Mouse (Mus musculus) leukemia stem cell, adult 10-12 weeks (primary cell): ENCODE results near the gene Brk1. TPM values are rescaled to one million over a fixed set of nuclear protein-coding genes. Genes with fewer than 3 reads are reported as not detected.

Experiments used
- polyA plus RNA-seq: library from polyadenylated mRNA; stranded (reverse); fragments of >175 nt; gene quantifications from 2 replicates; pipeline ENCODE4 v1.2.3, GENCODE M21; 2012; ENCODE audit warnings: low replicate concordance

Brk1 gene
- 7.0 and 22.1 TPM in 2 replicates for polyA plus RNA-seq

GRCm38 (mm10) chr6:113604432-113605223, at the start of gene Brk1:
TSS of gene Brk1 (plus strand) at chr6:113604772.

GRCm38 (mm10) chr6:113600543-113601139, 3.9 kb upstream of the Brk1 start, which contains the start of gene Fancd2os:
TSS of gene Fancd2os (minus strand) at chr6:113600715.

GRCm38 (mm10) chr6:113623941-113624751, 19.6 kb downstream of the Brk1 start, which contains the start of gene Vhl:
TSS of gene Vhl (plus strand) at chr6:113623959.

GRCm38 (mm10) chr6:113638302-113639040, 33.9 kb downstream of the Brk1 start, which contains the start of gene Irak2:
TSS of gene Irak2 (plus strand) at chr6:113638467.

Other genes with a start within 250 kb of the Brk1 start
- 41.4 and 52.6 TPM in 2 replicates for gene Tada3, start 226.9 kb upstream of the Brk1 start, polyA plus RNA-seq
- 409 and 484 TPM in 2 replicates for gene Arpc4, start 226.7 kb upstream of the Brk1 start, polyA plus RNA-seq
- 5.9 and 6.1 TPM in 2 replicates for gene Ttll3, start 215.5 kb upstream of the Brk1 start, polyA plus RNA-seq
- 135 and 164 TPM in 2 replicates for gene Rpusd3, start 185.4 kb upstream of the Brk1 start, polyA plus RNA-seq
- not detected in 2 replicates for gene Cidec, start 169.0 kb upstream of the Brk1 start, polyA plus RNA-seq
- 8.9 and 12.8 TPM in 2 replicates for gene Jagn1, start 162.2 kb upstream of the Brk1 start, polyA plus RNA-seq
- 0.08 TPM in 1 of 2 replicates, not detected in the other for gene Il17re, start 146.3 kb upstream of the Brk1 start, polyA plus RNA-seq
- gene Il17rc, start 133.3 kb upstream of the Brk1 start, polyA plus RNA-seq: 2.5 and 3.0 TPM in 2 replicates
- 25.7 and 65.0 TPM in 2 replicates for gene Creld1, start 121.5 kb upstream of the Brk1 start, polyA plus RNA-seq
- 0.06 TPM in 1 of 2 replicates, not detected in the other for gene Prrt3, start 102.8 kb upstream of the Brk1 start, polyA plus RNA-seq
- gene Emc3, start 73.1 kb upstream of the Brk1 start, polyA plus RNA-seq: 54.1 and 74.3 TPM in 2 replicates
- gene Fancd2, start 73.1 kb upstream of the Brk1 start, polyA plus RNA-seq: 0.74 and 3.2 TPM in 2 replicates
- gene Fancd2os, start 4.1 kb upstream of the Brk1 start, polyA plus RNA-seq: not detected in 2 replicates
- gene Vhl, start 19.2 kb downstream of the Brk1 start, polyA plus RNA-seq: 6.5 and 10.1 TPM in 2 replicates
- 57.1 and 103 TPM in 2 replicates for gene Irak2, start 33.7 kb downstream of the Brk1 start, polyA plus RNA-seq
- gene Tatdn2, start 92.3 kb downstream of the Brk1 start, polyA plus RNA-seq: 46.3 and 62.3 TPM in 2 replicates
- gene Ghrl, start 115.1 kb downstream of the Brk1 start, polyA plus RNA-seq: not detected in 2 replicates
- 10.2 and 29.8 TPM in 2 replicates for gene Sec13, start 136.0 kb downstream of the Brk1 start, polyA plus RNA-seq